Mouse (Mus musculus) left cerebral cortex, adult 18-20 months (tissue): Measurements from ENCODE around the gene Lacc1. TPM values are rescaled to one million over a fixed set of nuclear protein-coding genes. Genes with fewer than 3 reads are reported as not detected.

ENCODE experiments used
- DNase-seq, 2 experiments: peaks; one replicate each; pipeline ENCODE4 v3.0.0; 2021 to 2022; ENCODE audit warnings: low spot score in 2 of 2, mixed read lengths in 1 of 2
- total RNA-seq, 2 experiments: library from RNA; stranded (reverse); gene quantifications; 2 replicates each; pipeline ENCODE4 v1.2.3; 2021

Lacc1 gene
- total RNA-seq, 2 experiments from 2014 or later: 4.5 to 5.3 TPM

GRCm38 (mm10) chr14:76981176-76981575 lies 55.5 kb downstream of the Lacc1 start:
- DNase-seq: no peak

- DNase-seq: no peak
These were observed 57.1 kb downstream of the Lacc1 start for GRCm38 (mm10) chr14:76979569-76979968.

Other genes starting within 250 kb of the Lacc1 start
- 1 to 10 TPM; 1.3 to 1.9 TPM for gene Ccdc122, start 132 bp downstream of the Lacc1 start, total RNA-seq
- 10 to 100 TPM; 43.8 to 44.9 TPM for gene Enox1, start 119.9 kb upstream of the Lacc1 start, total RNA-seq